Mouse (Mus musculus): ENCODE data around the gene Arfgap3. TPM values are rescaled to one million over a fixed set of nuclear protein-coding genes. Genes with fewer than 3 reads are reported as not detected.

The Arfgap3 gene
- total and polyA plus RNA-seq, 3 experiments, result 8.2 to 12.4 TPM; not detected in 1

DNA sequence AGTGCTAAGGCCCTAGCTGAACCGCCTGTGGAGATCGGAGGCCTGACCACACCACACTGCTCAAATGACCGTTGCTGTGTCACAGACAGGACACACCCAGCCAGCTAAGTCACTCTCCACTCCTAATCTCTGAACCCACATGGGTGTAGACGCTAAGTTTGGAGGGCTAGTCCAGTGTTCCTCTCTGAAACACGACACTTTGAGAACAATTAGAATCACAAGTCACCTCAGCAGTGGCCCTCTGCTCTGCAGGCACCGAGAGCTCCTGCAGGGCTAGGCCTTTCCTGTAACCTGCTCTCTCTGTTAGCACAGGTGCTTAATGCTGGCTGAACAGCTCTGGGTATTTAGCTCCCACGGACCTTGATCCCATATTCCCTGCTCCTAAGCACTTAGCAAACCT, 5.9 kb downstream of the Arfgap3 start:
- H3K9me3 ChIP-seq (replicated peaks; ENCODE audit: insufficient read depth, low read length), result no peaks in the 10 kb centered on the region
- H3K27me3 ChIP-seq (ENCODE audit: control insufficient read depth in 1 of 2, insufficient read depth in 2 of 2, low read length in 2 of 2), result no peaks in the 10 kb centered on the region
- H3K4me3 ChIP-seq (ENCODE audit: control insufficient read depth in 1 of 2, insufficient read depth in 1 of 2, low read depth in 2 of 2, low read length in 2 of 2), result no peak overlapping the region
- no peak overlapping the region; the same call in 1 of the 2 replicates for H3K27ac ChIP-seq (ENCODE audit: control insufficient read depth, low read depth, low read length)
- H3K9ac ChIP-seq (ENCODE audit: control insufficient read depth, low read depth, low read length, poor library complexity, severe bottlenecking), result no peak overlapping the region
- peaks cover 0 to 4% of the 10 kb centered on the region in 2 experiments; a peak in 3 of 4 replicates for H3K4me1 ChIP-seq (ENCODE audit: control insufficient read depth in 1 of 2, insufficient read depth in 2 of 2, low read length in 2 of 2)
- peaks cover 0 to 4% of the 10 kb centered on the region in 2 experiments; a peak in 2 of 4 replicates for H3K36me3 ChIP-seq (ENCODE audit: control insufficient read depth in 1 of 2, insufficient read depth in 2 of 2, low read length in 2 of 2)
- no peak for TF ChIP-seq SIN3A (IDR thresholded peaks at IDR 0.05; ENCODE audit: low read length)
- peak; percentile 29 for TF ChIP-seq TAL1 (IDR thresholded peaks at IDR 0.05; ENCODE audit: low read length)
- no peak for TF ChIP-seq JUND (IDR thresholded peaks at IDR 0.05; ENCODE audit: low read depth, low read length)
- TF ChIP-seq GATA1 (IDR thresholded peaks at IDR 0.05; ENCODE audit: low read depth, low read length), result no peak
- TF ChIP-seq TBP (IDR thresholded peaks at IDR 0.05; ENCODE audit: low read depth, low read length), result no peak
- no peak for TF ChIP-seq NRF1 (IDR thresholded peaks at IDR 0.05; ENCODE audit: insufficient read depth, low read depth, low read length, poor library complexity, severe bottlenecking)
- no peak for TF ChIP-seq ZNF384 (IDR thresholded peaks at IDR 0.05; ENCODE audit: low read depth, low read length)
- no peaks in the 10 kb centered on the region for H3K79me2 ChIP-seq (ENCODE audit: control insufficient read depth, insufficient read depth, low read length, poor library complexity)
- peak; percentile 42 for DNase-seq (ENCODE audit: low read depth, low spot score)

DNA sequence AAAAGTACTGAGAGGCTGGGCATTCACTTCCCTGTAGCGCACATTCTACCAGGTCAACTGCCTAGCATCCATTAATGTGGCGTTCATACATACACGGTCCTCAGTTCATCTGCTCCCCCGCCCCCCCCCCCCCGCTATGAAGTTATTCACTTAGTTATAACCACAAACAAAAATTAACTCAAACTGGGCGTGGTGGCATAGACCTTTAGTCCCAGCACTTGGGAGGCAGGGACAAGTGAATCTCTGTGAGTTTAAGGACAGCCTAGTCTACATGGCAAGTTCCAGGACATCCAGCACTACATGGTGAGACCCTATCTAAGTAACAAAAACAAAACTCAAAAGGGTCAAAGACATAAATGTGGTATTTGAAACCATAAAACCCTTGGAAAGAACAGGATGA, 11.1 kb downstream of the Arfgap3 start:
- no peaks in the 10 kb centered on the region for H3K9me3 ChIP-seq (replicated peaks; ENCODE audit: insufficient read depth, low read length)
- no peak overlapping the region for H3K9ac ChIP-seq (ENCODE audit: control insufficient read depth, low read depth, low read length, poor library complexity, severe bottlenecking)
- no peak overlapping the region for H3K4me3 ChIP-seq (ENCODE audit: control insufficient read depth in 1 of 2, insufficient read depth in 1 of 2, low read depth in 2 of 2, low read length in 2 of 2)
- no peak for TF ChIP-seq MEF2A (IDR thresholded peaks at IDR 0.05; ENCODE audit: extremely low read depth, insufficient replicate concordance, low read depth, low read length, poor library complexity, severe bottlenecking)
- no peak for TF ChIP-seq MYB (IDR thresholded peaks at IDR 0.05; ENCODE audit: low read depth, low read length)
- no peaks in the 10 kb centered on the region for H3K36me3 ChIP-seq (ENCODE audit: control insufficient read depth in 1 of 2, insufficient read depth in 2 of 2, low read length in 2 of 2)
- H3K27me3 ChIP-seq (ENCODE audit: control insufficient read depth in 1 of 2, insufficient read depth in 2 of 2, low read length in 2 of 2), result no peaks in the 10 kb centered on the region
- H3K4me1 ChIP-seq (ENCODE audit: control insufficient read depth in 1 of 2, insufficient read depth in 2 of 2, low read length in 2 of 2), result no peaks in the 10 kb centered on the region
- H3K79me2 ChIP-seq (ENCODE audit: control insufficient read depth, insufficient read depth, low read length, poor library complexity), result no peaks in the 10 kb centered on the region
- no peak overlapping the region for H3K27ac ChIP-seq (ENCODE audit: control insufficient read depth, low read depth, low read length)
- DNase-seq (ENCODE audit: low read depth, low spot score), result no peak

GRCm38 (mm10) chr15:83337903-83338870, 11.9 kb downstream of the Arfgap3 start:
- H3K4me3 ChIP-seq (ENCODE audit: control insufficient read depth in 1 of 2, insufficient read depth in 1 of 2, low read depth in 2 of 2, low read length in 2 of 2), result no peak overlapping the region
- no peak for TF ChIP-seq CHD1 (IDR thresholded peaks at IDR 0.05; ENCODE audit: low read depth, low read length)
- TF ChIP-seq KAT2A (conservative IDR thresholded peaks at IDR 0.05; ENCODE audit: low read depth, low read length), result no peak
- no peak for TF ChIP-seq JUND (IDR thresholded peaks at IDR 0.05; ENCODE audit: low read depth, low read length)
- TF ChIP-seq TAL1 (IDR thresholded peaks at IDR 0.05; ENCODE audit: low read length), result no peak
- no peak for TF ChIP-seq RCOR1 (IDR thresholded peaks at IDR 0.05; ENCODE audit: low read depth, low read length)
- TF ChIP-seq USF1 (IDR thresholded peaks at IDR 0.05; ENCODE audit: low read depth, low read length), result no peak
- TF ChIP-seq UBTF (IDR thresholded peaks at IDR 0.05; ENCODE audit: borderline replicate concordance, insufficient read depth, low read depth, low read length), result no peak
- no peak for TF ChIP-seq MYB (IDR thresholded peaks at IDR 0.05; ENCODE audit: low read depth, low read length)
- TF ChIP-seq SIN3A (IDR thresholded peaks at IDR 0.05; ENCODE audit: low read length), result no peak
- no peak for TF ChIP-seq NELFE (IDR thresholded peaks at IDR 0.05; ENCODE audit: low read depth, low read length)
- TF ChIP-seq NRF1 (IDR thresholded peaks at IDR 0.05; ENCODE audit: insufficient read depth, low read depth, low read length, poor library complexity, severe bottlenecking), result no peak
- no peak for TF ChIP-seq GABPA (IDR thresholded peaks at IDR 0.05; ENCODE audit: low read depth, low read length)
- TF ChIP-seq ZKSCAN1 (IDR thresholded peaks at IDR 0.05; ENCODE audit: low read depth, low read length), result no peak
- no peak for TF ChIP-seq HCFC1 (IDR thresholded peaks at IDR 0.05; ENCODE audit: low read depth, low read length)
- TF ChIP-seq POLR2A (IDR thresholded peaks at IDR 0.05; ENCODE audit: control insufficient read depth in 1 of 2, insufficient read depth in 1 of 2, low read depth in 1 of 2, low read length in 2 of 2, poor library complexity in 1 of 2), result no peak
- no peak for TF ChIP-seq ZMIZ1 (IDR thresholded peaks at IDR 0.05; ENCODE audit: low read depth, low read length)
- TF ChIP-seq MYC (IDR thresholded peaks at IDR 0.05; ENCODE audit: low read depth, low read length), result no peak
- no peak for TF ChIP-seq USF2 (IDR thresholded peaks at IDR 0.05; ENCODE audit: borderline replicate concordance in 1 of 2, insufficient read depth in 1 of 2, low read depth in 1 of 2, low read length in 2 of 2)
- DNase-seq (ENCODE audit: low read depth, low spot score), result no peak
- H3K9ac ChIP-seq (ENCODE audit: control insufficient read depth, low read depth, low read length, poor library complexity, severe bottlenecking), result no peak overlapping the region
- no peaks in the 10 kb centered on the region for H3K79me2 ChIP-seq (ENCODE audit: control insufficient read depth, insufficient read depth, low read length, poor library complexity)
- H3K9me3 ChIP-seq (replicated peaks; ENCODE audit: insufficient read depth, low read length), result no peaks in the 10 kb centered on the region
- no peaks in the 10 kb centered on the region for H3K27me3 ChIP-seq (ENCODE audit: control insufficient read depth in 1 of 2, insufficient read depth in 2 of 2, low read length in 2 of 2)
- H3K27ac ChIP-seq (ENCODE audit: control insufficient read depth, low read depth, low read length), result no peak overlapping the region
- no peaks in the 10 kb centered on the region for H3K4me1 ChIP-seq (ENCODE audit: control insufficient read depth in 1 of 2, insufficient read depth in 2 of 2, low read length in 2 of 2)
- no peaks in the 10 kb centered on the region for H3K36me3 ChIP-seq (ENCODE audit: control insufficient read depth in 1 of 2, insufficient read depth in 2 of 2, low read length in 2 of 2)

Measured in MEL (cell line).